Mouse (Mus musculus): ENCODE measurements around the gene Hoxb8. TPM values are rescaled to one million over a fixed set of nuclear protein-coding genes. Genes with fewer than 3 reads are reported as not detected.
A peak's percentile ranks its signal among the peaks of the same experiment; 100 is the strongest.

The Hoxb8 gene
- polyA plus RNA-seq, 1 experiment from 2014 or later: 1.0 TPM

DNA sequence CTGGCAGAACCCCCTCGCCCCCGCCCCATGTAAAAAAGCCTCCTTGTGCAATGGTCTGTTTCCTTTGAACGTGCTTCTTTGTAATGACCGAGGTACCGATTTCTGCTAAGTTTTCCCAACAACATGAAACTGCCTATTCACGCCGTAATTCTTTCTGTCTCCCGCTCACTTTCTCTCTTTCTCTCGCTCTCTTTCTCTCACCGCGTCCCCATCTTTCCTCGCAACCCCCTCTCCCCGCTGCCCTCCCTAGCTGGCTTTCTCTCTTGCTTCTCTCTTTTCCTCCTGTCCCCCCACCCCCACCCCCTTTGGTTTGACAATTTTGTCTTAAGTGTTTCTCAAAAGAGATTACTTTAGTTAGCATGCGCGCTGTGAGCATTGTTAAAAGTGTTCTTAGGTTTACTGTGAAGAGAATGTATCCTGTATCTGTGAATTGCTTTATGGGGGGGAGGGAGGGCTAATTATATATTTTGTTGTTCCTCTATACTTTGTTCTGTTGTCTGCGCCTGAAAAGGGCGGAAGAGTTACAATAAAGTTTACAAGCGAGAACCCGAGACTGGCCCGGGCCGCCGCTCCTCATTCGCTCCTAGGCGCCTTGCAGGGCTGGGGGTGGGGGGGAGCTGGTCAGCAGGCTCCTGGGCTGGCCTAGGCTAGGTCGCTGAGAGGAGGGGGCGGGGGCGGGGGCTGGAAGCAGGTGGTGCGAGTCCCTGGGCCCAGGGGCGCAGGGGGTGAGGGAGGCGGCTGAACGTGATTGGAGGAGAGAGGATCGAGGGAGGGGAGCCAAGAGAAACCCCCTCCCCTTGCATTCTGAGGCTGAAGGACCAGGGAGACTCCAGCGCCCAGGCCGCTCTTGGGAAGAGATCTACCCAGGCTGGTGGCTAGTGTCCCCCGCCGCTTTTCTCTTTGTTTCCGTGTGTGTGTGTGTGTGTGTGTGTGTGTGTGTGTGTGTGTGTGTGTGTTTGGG lies 3.3 kb downstream of the Hoxb8 start:
- Histone ChIP-seq H3K27me3 (replicated peaks; ENCODE audit: control insufficient read depth, insufficient read depth, low read length) (peaks cover 66% of the 10 kb centered on the region), H3K36me3 (ENCODE audit: control insufficient read depth, insufficient read depth) (no peaks in the 10 kb centered on the region), H3K27ac (ENCODE audit: low read depth, low read length) (peak overlapping the region; percentile 65), H3K9ac (ENCODE audit: low read depth, low read length) (peak overlapping the region; percentile 42; the same call in 1 of the 2 replicates), H3K9me3 (ENCODE audit: control insufficient read depth) (no peaks in the 10 kb centered on the region), H3K4me2 (replicated peaks; ENCODE audit: low read depth) (peak overlapping the region; percentile 75), H3K4me3 (ENCODE audit: low read depth, low read length) (peak overlapping the region; percentile 50), H3K4me1 (replicated peaks; ENCODE audit: control insufficient read depth, insufficient read depth, low read length) (no peaks in the 10 kb centered on the region)
- TF ChIP-seq CTCF (IDR thresholded peaks at IDR 0.05; ENCODE audit: low read depth): no peak
- WGBS: 2% methylated on average over 31 of the region's 37 CpGs
- no peak for ATAC-seq

DNA sequence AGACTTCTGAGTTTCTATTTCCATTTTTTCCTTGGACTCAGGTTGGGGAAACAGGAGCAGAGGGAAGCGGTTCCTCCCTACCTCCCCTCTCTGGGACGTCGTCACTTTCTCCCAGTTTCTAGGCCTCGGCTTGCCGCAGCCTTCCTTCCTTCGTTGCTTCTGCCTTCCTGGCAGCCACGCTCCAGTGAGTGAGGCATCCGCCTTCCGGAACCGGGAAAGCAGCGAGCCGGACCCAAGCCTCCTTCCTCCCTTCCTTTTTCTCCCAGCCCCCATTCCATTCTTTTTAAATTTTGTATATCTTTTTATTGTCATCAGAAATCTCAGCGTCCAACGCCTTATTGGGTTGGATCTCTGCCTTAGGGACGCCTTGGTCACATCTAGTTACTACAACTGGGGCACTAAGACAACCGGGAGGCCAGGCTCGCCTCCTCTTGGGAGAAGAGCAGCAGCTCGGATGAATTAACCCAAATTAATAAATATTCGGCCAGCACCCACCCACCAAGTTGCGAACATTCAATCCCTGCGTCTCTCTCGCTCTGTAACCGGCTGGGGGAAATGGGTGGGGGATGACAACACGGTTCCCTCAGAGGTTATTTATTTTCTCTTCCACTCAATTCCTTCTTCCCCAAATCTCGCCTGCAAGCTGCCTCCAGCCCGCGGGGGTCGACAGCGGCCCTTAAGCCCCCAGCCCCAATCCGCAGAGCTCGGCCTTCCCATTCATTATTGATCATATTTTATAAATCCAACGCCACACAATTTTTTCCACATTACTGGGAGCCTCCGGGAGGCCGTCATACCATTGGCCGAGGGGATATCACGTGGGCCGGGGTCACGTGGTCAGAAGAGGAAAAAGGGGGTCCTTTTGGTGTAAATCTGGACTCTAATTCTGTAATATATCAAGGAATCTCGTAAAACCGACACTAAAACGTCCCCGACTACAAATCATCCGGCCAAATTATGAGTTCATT lies 4.3 kb downstream of the Hoxb8 start, which contains the start of gene Hoxb7:
TSS of gene Hoxb7 (plus strand) at position 853 of the 968 bp plus-strand sequence.
- Histone ChIP-seq H3K27me3 (replicated peaks; ENCODE audit: control insufficient read depth, insufficient read depth, low read length) (peaks cover 61% of the 10 kb centered on the region), H3K36me3 (ENCODE audit: control insufficient read depth, insufficient read depth) (no peaks in the 10 kb centered on the region)
- 2% methylated on average over 43 of the region's 43 CpGs for WGBS

DNA sequence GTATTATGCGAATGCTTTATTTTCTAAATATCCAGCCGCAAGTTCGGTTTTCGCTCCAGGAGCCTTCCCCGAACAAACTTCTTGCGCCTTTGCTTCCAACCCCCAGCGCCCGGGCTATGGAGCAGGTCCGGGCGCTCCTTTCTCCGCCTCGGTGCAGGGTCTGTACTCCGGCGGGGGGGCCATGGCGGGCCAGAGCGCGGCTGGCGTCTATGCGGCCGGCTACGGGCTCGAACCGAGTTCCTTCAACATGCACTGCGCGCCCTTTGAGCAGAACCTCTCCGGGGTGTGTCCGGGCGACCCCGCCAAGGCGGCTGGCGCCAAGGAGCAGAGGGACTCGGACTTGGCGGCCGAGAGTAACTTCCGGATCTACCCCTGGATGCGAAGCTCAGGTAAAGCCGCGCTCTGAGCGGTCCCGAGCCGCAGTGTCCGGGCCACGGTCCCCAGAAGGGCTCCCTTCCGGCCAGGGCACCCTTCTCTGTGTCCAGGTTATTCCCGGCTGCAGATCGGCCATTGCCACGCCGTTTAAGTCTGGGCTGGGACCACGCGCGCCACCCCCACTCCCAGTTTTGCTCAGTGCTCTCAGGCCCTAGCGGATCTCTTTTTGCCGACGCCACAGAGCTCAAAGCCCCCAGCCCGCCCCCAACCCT lies 5.2 kb downstream of the Hoxb8 start:
- no peak for TF ChIP-seq CTCF (IDR thresholded peaks at IDR 0.05; ENCODE audit: low read depth)
- Histone ChIP-seq H3K4me2 (replicated peaks; ENCODE audit: low read depth) (peak overlapping the region; percentile 75), H3K27ac (ENCODE audit: low read depth, low read length) (peak overlapping the region; percentile 65), H3K4me3 (ENCODE audit: low read depth, low read length) (peak overlapping the region; percentile 50), H3K4me1 (replicated peaks; ENCODE audit: control insufficient read depth, insufficient read depth, low read length) (no peaks in the 10 kb centered on the region), H3K9ac (ENCODE audit: low read depth, low read length) (peak overlapping the region; percentile 58), H3K27me3 (replicated peaks; ENCODE audit: control insufficient read depth, insufficient read depth, low read length) (peaks cover 58% of the 10 kb centered on the region), H3K9me3 (ENCODE audit: control insufficient read depth) (no peaks in the 10 kb centered on the region), H3K36me3 (ENCODE audit: control insufficient read depth, insufficient read depth) (no peaks in the 10 kb centered on the region)
- WGBS: 1% methylated on average over 55 of the region's 55 CpGs
- ATAC-seq: 0 out of 2 replicates have a peak, but pooled peaks have one; percentile 11

More for the DNA sequence above, 4.3 kb downstream of the Hoxb8 start, which contains the start of gene Hoxb7:
- Histone ChIP-seq H3K4me3 (ENCODE audit: low read depth, low read length) (peak within 1 kb of the TSS; percentile 50), H3K4me2 (replicated peaks; ENCODE audit: low read depth) (peak within 1 kb of the TSS; percentile 75), H3K27ac (ENCODE audit: low read depth, low read length) (peak within 1 kb of the TSS; percentile 65), H3K9me3 (ENCODE audit: control insufficient read depth) (no peaks in the 10 kb centered on the region), H3K9ac (ENCODE audit: low read depth, low read length) (peak within 1 kb of the TSS; percentile 58), H3K4me1 (replicated peaks; ENCODE audit: control insufficient read depth, insufficient read depth, low read length) (no peaks in the 10 kb centered on the region)
- TF ChIP-seq CTCF (IDR thresholded peaks at IDR 0.05; ENCODE audit: low read depth): no peak
- ATAC-seq: no peak

DNA sequence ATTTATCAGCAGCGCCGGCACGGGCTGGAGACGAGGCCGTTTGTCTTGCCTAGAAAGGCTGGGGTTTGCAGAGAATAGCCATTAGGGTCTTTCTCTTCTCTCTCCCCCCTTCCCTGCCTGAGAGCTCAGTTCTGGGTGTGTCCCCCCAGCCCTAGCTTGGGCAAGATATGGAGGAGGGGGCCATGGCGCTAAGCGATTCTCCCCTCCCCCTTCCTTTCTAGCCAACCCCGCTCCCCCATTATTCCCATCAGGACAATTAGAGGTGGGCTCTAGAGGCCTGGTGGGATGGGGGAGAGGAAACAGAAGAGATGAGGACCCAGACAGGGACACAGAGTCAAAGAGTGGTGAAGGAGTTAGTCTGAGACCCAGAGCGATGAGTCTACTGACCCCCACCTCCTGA lies 5.7 kb downstream of the Hoxb8 start:
- TF ChIP-seq CTCF (IDR thresholded peaks at IDR 0.05; ENCODE audit: low read depth): no peak
- Histone ChIP-seq H3K36me3 (ENCODE audit: control insufficient read depth, insufficient read depth) (no peaks in the 10 kb centered on the region), H3K9ac (ENCODE audit: low read depth, low read length) (peak overlapping the region; percentile 58; the same call in 1 of the 2 replicates), H3K27ac (ENCODE audit: low read depth, low read length) (no peak overlapping the region), H3K4me1 (replicated peaks; ENCODE audit: control insufficient read depth, insufficient read depth, low read length) (no peaks in the 10 kb centered on the region), H3K4me2 (replicated peaks; ENCODE audit: low read depth) (peak overlapping the region; percentile 75), H3K9me3 (ENCODE audit: control insufficient read depth) (no peaks in the 10 kb centered on the region), H3K4me3 (ENCODE audit: low read depth, low read length) (peak overlapping the region; percentile 50), H3K27me3 (replicated peaks; ENCODE audit: control insufficient read depth, insufficient read depth, low read length) (peaks cover 64% of the 10 kb centered on the region)
- ATAC-seq: no peak
- WGBS: 12% methylated on average over 9 of the region's 9 CpGs

DNA sequence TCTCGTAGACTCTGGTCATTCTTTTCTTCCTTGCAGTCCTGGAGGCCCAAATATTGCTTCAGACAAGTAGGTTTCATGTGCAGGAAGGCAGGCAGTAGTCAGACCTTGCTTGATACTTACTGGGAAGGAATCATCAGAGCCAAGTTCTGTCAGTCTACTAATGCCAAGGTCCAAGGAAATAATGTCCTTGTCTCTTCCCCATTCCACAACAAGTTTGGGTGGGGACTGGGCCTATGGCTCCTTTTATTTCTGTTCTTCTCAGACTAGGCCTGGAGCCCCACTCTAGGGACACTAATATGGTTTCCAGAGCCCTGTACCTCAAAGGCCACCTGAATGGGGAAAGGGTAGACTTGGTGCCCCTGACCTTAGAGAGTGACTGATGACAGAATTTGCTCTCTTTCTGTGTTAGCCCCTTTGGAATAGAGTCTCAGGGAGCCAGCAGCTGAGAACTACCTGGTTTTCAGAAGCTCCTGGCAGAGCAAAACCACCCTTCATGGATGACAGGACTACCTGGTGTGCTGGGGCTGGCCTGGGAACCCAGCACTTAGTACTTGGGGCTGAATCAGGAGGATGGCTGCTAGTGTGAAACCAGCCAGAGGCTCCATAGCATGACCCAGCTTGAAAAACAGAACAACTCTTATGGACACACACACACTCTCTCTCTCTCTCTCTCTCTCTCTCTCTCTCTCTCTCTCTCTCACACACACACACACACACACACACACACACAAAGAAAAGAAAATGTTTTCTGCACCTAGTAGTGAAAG lies 6.9 kb downstream of the Hoxb8 start:
- Histone ChIP-seq H3K4me2 (replicated peaks; ENCODE audit: low read depth) (no peak overlapping the region), H3K4me1 (replicated peaks; ENCODE audit: control insufficient read depth, insufficient read depth, low read length) (no peaks in the 10 kb centered on the region), H3K27me3 (replicated peaks; ENCODE audit: control insufficient read depth, insufficient read depth, low read length) (peaks cover 71% of the 10 kb centered on the region), H3K36me3 (ENCODE audit: control insufficient read depth, insufficient read depth) (no peaks in the 10 kb centered on the region), H3K9me3 (ENCODE audit: control insufficient read depth) (no peaks in the 10 kb centered on the region), H3K9ac (ENCODE audit: low read depth, low read length) (no peak overlapping the region), H3K4me3 (ENCODE audit: low read depth, low read length) (peak overlapping the region; percentile 5; the same call in 1 of the 2 replicates), H3K27ac (ENCODE audit: low read depth, low read length) (no peak overlapping the region)
- 57% methylated on average over 1 of the region's 1 CpGs for WGBS
- no peak for TF ChIP-seq CTCF (IDR thresholded peaks at IDR 0.05; ENCODE audit: low read depth)
- no peak for ATAC-seq

Data from intestine, postnatal 0 days (tissue).